Mouse (Mus musculus): ENCODE data around the gene Adam1a.

GRCm38 (mm10) chr5:121484801-121485200 lies 60.5 kb downstream of the Adam1a start:
- TF ChIP-seq POLR2A (IDR thresholded peaks at IDR 0.05; ENCODE audit: extremely low read depth, insufficient read depth, low read length) (no peak), CTCF (IDR thresholded peaks at IDR 0.05; ENCODE audit: low read depth, low read length) (no peak)
